Mouse (Mus musculus) adrenal gland, adult (tissue): ENCODE data around the gene Adgrl2.

Experiments
- DNase-seq, 2 experiments: peaks; one replicate each; pipeline ENCODE4 v3.0.0; 2022 to 2023; ENCODE audit warnings: low spot score in 1 of 2; ENCODE audit not compliant: inconsistent age in 2 of 2

Adgrl2 gene

GRCm38 (mm10) chr3:148833070-148833769 is 157.1 kb downstream of the Adgrl2 start:
- DNase-seq, result no peak

- no peak for DNase-seq
Measured at GRCm38 (mm10) chr3:148832001-148832400, 158.4 kb downstream of the Adgrl2 start.

- DNase-seq, result no peak
Measured at GRCm38 (mm10) chr3:148828519-148828918, 161.8 kb downstream of the Adgrl2 start.

- DNase-seq, result no peak
Measured at GRCm38 (mm10) chr3:148823551-148823950, 166.8 kb downstream of the Adgrl2 start.

GRCm38 (mm10) chr3:148821632-148822031 is 168.7 kb downstream of the Adgrl2 start:
- no peak for DNase-seq

GRCm38 (mm10) chr3:148819323-148820046 is 170.9 kb downstream of the Adgrl2 start:
- DNase-seq, result peak in 1 of 2 experiments; percentile 11

GRCm38 (mm10) chr3:148818414-148819105 is 171.8 kb downstream of the Adgrl2 start:
- peak; percentile 86 to 93 for DNase-seq

- peak in 1 of 2 experiments; percentile 37 for DNase-seq
Measured at GRCm38 (mm10) chr3:148817491-148817890, 172.9 kb downstream of the Adgrl2 start.

- DNase-seq, result no peak
Measured at GRCm38 (mm10) chr3:148813121-148813520, 177.2 kb downstream of the Adgrl2 start.

- no peak for DNase-seq
Measured at GRCm38 (mm10) chr3:148812059-148812458, 178.3 kb downstream of the Adgrl2 start.

GRCm38 (mm10) chr3:148806977-148807376 is 183.4 kb downstream of the Adgrl2 start:
- no peak for DNase-seq

GRCm38 (mm10) chr3:148793286-148793913 is 197.0 kb downstream of the Adgrl2 start:
- DNase-seq, result no peak

- DNase-seq, result no peak
Measured at GRCm38 (mm10) chr3:148770310-148770709, 220.0 kb downstream of the Adgrl2 start.
